Mouse (Mus musculus) right cerebral cortex, postnatal 10 days (tissue): Measurements from ENCODE around the gene Tnp1.

Experiments used
- DNase-seq, 2 experiments: peaks; one replicate each; pipeline ENCODE4 v3.0.0; 2021; ENCODE audit warnings: low spot score in 2 of 2

Gene Tnp1

DNA sequence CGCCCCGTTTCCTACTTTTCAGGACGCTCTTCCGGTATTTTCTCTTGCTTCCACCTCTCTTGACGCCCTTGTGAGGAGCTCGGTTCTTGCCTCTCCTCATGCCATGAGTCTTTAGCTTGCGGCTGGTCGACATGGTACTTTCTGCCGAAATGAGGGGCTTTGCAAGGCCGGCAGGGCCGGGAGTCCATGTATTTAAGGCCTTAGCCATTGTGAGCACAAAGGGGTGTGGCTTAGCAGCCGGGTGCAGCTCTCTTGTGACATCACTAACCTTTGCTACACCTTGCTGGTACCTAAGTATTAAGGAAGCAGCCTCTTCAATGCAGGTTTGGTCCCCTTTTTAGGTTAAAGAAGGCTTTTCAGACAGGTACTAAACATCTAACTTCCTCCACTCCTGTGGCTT is at the start of gene Tnp1:
Gene Tnp1, minus strand, starts transcription at position 179 of the 400 bp plus-strand sequence.
- no peak for DNase-seq

DNA sequence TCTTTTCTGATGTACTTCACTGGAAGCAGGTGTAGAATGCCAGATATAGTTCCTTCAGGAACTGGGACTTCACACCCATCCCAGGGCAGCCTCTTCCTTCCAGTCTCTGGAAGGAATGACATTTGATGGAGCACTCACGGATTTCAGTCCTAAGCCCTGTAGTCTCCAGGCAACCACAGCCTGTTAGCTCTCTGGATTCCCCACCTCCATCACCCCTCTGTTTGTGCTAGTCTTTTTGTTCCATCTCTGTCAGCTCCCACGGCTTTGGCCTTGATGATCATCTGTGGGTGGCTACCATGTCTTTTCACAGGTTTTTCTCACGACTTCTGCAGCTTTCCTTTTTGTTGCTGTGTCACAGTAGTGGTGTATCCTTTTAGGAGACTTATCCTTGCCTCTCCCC is 48.6 kb upstream of the Tnp1 start:
- DNase-seq: peak in 1 of 2 experiments; percentile 38

GRCm38 (mm10) chr1:73061491-73062233 is 46.0 kb upstream of the Tnp1 start:
- DNase-seq: no peak

- DNase-seq: no peak
Measured at GRCm38 (mm10) chr1:73060271-73060670, 44.6 kb upstream of the Tnp1 start.

- no peak for DNase-seq
Measured at GRCm38 (mm10) chr1:73056266-73057001, 40.7 kb upstream of the Tnp1 start.

DNA sequence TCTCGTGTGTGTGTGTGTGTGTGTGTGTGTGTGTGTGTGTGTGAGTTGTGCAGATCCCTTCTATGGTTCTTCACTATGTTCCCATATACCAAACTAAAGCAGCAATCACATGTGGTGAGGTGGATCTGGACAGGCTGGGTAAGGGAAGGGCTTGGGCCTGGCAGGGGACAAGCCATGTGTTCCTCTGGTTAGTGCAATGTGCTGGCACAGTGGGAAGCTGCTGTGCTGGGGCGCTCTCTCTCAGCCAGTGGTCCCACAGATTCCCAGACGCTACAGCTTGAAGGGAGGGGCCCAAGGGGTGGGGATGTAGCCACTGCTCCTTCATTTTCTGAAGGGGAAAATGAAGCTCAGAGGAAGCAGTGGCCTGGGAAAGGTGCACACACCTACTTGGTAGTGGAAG is 40.1 kb upstream of the Tnp1 start:
- DNase-seq: no peak

GRCm38 (mm10) chr1:73055206-73055605 is 39.5 kb upstream of the Tnp1 start:
- DNase-seq: no peak

- no peak for DNase-seq
Measured at GRCm38 (mm10) chr1:73053545-73054326, 38.0 kb upstream of the Tnp1 start.

GRCm38 (mm10) chr1:73046896-73047672 is 31.4 kb upstream of the Tnp1 start:
- no peak for DNase-seq

- no peak for DNase-seq
Measured at GRCm38 (mm10) chr1:73045948-73046685, 30.4 kb upstream of the Tnp1 start.

DNA sequence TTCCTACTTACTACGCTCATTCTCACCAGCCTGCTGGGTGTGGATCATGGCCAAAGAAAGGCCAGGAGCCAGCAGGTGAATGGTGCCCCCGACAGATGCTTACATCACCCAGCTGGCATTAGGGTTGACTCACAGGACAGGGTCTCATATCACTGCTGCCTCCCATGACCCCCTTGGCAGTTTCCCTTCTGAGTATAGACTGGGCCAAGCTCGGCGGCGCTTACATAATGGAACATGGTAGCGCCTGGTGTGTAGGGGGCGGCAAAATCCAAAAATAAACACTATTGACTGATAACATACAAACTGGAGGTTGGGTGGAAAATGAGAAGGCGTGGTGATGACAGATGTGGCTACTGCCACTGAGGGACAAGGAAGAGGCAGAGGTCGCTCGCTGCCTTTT is 28.0 kb upstream of the Tnp1 start:
- DNase-seq: no peak

GRCm38 (mm10) chr1:73040691-73041425 is 25.1 kb upstream of the Tnp1 start:
- DNase-seq: no peak

DNA sequence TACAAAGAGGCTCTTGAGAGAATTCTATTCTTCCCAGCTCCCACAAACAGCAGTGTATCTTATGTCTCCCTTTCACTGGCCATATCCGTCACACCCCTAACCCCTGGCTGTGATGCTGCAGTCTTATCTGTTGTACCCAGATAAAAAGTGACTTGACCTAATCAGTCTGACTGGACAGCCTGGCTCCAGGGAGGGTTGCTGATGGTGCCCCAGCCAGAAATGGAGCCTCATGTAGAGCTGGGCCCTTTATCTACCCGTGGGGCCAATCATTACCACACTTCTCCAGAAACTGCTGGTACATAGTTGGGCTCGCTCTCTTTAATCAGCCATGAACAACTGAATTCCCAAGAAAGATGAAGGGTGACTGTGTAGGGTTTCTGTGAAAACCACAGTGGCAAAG is 22.8 kb upstream of the Tnp1 start:
- DNase-seq: no peak

DNA sequence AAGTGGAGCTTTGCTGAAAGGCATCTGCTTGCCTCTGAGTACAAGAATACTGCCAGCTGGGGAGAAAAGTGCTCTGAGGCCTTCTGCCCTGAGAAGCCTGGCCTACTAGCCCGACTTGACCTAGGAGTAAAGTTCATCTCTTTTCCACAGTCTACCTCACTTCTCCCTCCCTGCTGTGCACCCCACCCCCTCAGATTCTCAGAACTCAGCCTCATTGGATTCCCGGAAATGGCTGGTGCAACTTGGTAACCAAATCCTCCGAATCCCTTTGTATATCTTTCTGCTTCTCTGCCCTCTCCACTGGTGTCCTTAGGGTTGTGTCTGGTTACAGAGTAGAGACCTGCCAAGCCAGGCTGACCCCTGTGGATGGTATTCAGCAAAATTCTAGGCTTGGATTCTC is 20.8 kb upstream of the Tnp1 start:
- DNase-seq: no peak

DNA sequence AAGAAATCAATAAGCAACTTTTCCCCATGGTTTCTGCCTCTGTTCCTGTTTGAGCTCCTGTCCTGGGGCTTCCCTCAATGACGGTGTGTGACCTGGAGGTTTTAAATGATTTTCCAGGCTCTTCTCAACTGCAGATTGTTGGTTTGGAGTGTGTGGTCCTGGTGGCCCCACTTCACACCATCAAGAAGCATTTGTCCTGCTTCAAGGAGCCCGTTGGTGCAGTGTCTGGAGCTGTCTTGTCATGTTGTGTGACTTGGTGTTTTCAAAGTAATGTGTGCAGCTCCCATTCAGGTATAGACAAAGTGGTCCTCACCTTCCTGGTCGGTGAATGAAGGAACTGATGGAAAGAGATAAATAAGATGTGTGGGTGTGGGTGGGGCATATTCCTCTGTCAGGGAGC is 20.0 kb upstream of the Tnp1 start:
- DNase-seq: no peak

GRCm38 (mm10) chr1:73032491-73032890 is 16.8 kb upstream of the Tnp1 start:
- no peak for DNase-seq

- no peak for DNase-seq
Measured at GRCm38 (mm10) chr1:73028741-73029140, 13.0 kb upstream of the Tnp1 start.

GRCm38 (mm10) chr1:73027381-73027780 is 11.7 kb upstream of the Tnp1 start:
- no peak for DNase-seq

- DNase-seq: no peak
Measured at GRCm38 (mm10) chr1:73026786-73027299, 11.1 kb upstream of the Tnp1 start.

- DNase-seq: no peak
Measured at GRCm38 (mm10) chr1:73026157-73026556, 10.4 kb upstream of the Tnp1 start.
